Mouse (Mus musculus) heart, embryonic 15.5 days (tissue): ENCODE data around the gene Gm10300. TPM values are rescaled to one million over a fixed set of nuclear protein-coding genes. Genes with fewer than 3 reads are reported as not detected.
A peak's percentile ranks its signal among the peaks of the same experiment; 100 is the strongest.

Experiments used
- ATAC-seq: fragments of 200-750 bp; cut with Nextera tagmentation; replicated peaks from 2 replicates; pipeline ENCODE4 v1.8.0; 2017; ENCODE audit warnings: low read depth, moderate TSS enrichment; ENCODE audit not compliant: insufficient number of reproducible peaks, insufficient read depth, low FRiP score
- H3K27ac ChIP-seq: fragments of 300-500 bp; sonication (generic); 2 replicates; pipeline ENCODE4 v1.5.1; 2015; ENCODE audit warnings: mild to moderate bottlenecking, inconsistent platforms
- H3K27me3 ChIP-seq: fragments of 300-500 bp; sonication (generic); 2 replicates; pipeline ENCODE4 v1.6.1; 2015; ENCODE audit warnings: inconsistent platforms
- H3K36me3 ChIP-seq: fragments of 300-500 bp; sonication (generic); 2 replicates; pipeline ENCODE4 v1.6.1; 2015; ENCODE audit warnings: mild to moderate bottlenecking, inconsistent platforms
- H3K4me1 ChIP-seq: fragments of 300-500 bp; sonication (generic); replicated peaks from 2 replicates; pipeline ENCODE4 v1.6.1; 2015; ENCODE audit warnings: inconsistent platforms
- H3K4me2 ChIP-seq: fragments of 300-500 bp; sonication (generic); 2 replicates; pipeline ENCODE4 v1.6.1; 2015; ENCODE audit warnings: inconsistent platforms, mild to moderate bottlenecking, moderate library complexity
- H3K4me3 ChIP-seq: fragments of 300-500 bp; sonication (generic); 2 replicates; pipeline ENCODE4 v1.5.1; 2015; ENCODE audit warnings: mild to moderate bottlenecking, inconsistent platforms
- H3K9ac ChIP-seq: fragments of 300-500 bp; sonication (generic); 2 replicates; pipeline ENCODE4 v1.6.1; 2015; ENCODE audit warnings: mild to moderate bottlenecking, inconsistent platforms
- H3K9me3 ChIP-seq: fragments of 300-500 bp; sonication (generic); replicated peaks from 2 replicates; pipeline ENCODE4 v1.6.1; 2016; ENCODE audit warnings: inconsistent platforms
- WGBS: fragments of 180-500 bp; shearing (Covaris S2); methylation state at CpG from one replicate; pipeline ENCODE4 v1.1.7; 2015; ENCODE audit warnings: mixed read lengths; 5-methylcytosine and 5-hydroxymethylcytosine counted together
- polyA plus RNA-seq: library from polyadenylated mRNA; unstranded; fragments of >200 nt; fragmentation: Nextera tagmentation; extraction: Ambion mirVana; gene quantifications from 2 replicates; pipeline ENCODE4 v1.2.1, GENCODE M21; 2015

Gm10300 gene
- polyA plus RNA-seq, 1 experiment from 2014 or later, result 0.10 TPM

GRCm38 (mm10) chr4:132039521-132039920 is 35.0 kb upstream of the Gm10300 start:
- Histone ChIP-seq H3K4me3 (no peak overlapping the region), H3K4me1 (peaks cover 19% of the 10 kb centered on the region), H3K27ac (0 out of 2 replicates have a peak overlapping the region, but pooled peaks have one; percentile 15), H3K9ac (no peak overlapping the region), H3K4me2 (no peak overlapping the region), H3K36me3 (no peaks in the 10 kb centered on the region), H3K9me3 (no peaks in the 10 kb centered on the region), H3K27me3 (no peaks in the 10 kb centered on the region)
- no peak for ATAC-seq
- WGBS, result 85% methylated on average over 2 of the region's 2 CpGs

GRCm38 (mm10) chr4:132039975-132040645 is 34.4 kb upstream of the Gm10300 start:
- Histone ChIP-seq H3K4me3 (no peak overlapping the region), H3K9ac (no peak overlapping the region), H3K4me1 (peaks cover 20% of the 10 kb centered on the region), H3K9me3 (no peaks in the 10 kb centered on the region), H3K4me2 (no peak overlapping the region), H3K27ac (peak overlapping the region; percentile 27; the same call in 1 of the 2 replicates), H3K36me3 (no peaks in the 10 kb centered on the region), H3K27me3 (no peaks in the 10 kb centered on the region)
- WGBS, result 65% methylated on average over 8 of the region's 8 CpGs
- ATAC-seq, result no peak

GRCm38 (mm10) chr4:132041471-132042332 is 32.8 kb upstream of the Gm10300 start:
- Histone ChIP-seq H3K4me2 (no peak overlapping the region), H3K27me3 (no peaks in the 10 kb centered on the region), H3K9ac (no peak overlapping the region), H3K4me3 (no peak overlapping the region), H3K4me1 (peaks cover 20% of the 10 kb centered on the region), H3K36me3 (no peaks in the 10 kb centered on the region), H3K27ac (no peak overlapping the region), H3K9me3 (no peaks in the 10 kb centered on the region)
- WGBS, result 79% methylated on average over 6 of the region's 6 CpGs
- ATAC-seq, result no peak

GRCm38 (mm10) chr4:132043726-132044125 is 30.8 kb upstream of the Gm10300 start:
- H3K9me3 ChIP-seq, result no peaks in the 10 kb centered on the region
- no peak for ATAC-seq
- no peak overlapping the region for H3K27ac ChIP-seq
- H3K27me3 ChIP-seq, result no peaks in the 10 kb centered on the region
- 68% methylated on average over 3 of the region's 3 CpGs for WGBS
- no peaks in the 10 kb centered on the region for H3K36me3 ChIP-seq
- H3K4me2 ChIP-seq, result no peak overlapping the region
- no peak overlapping the region for H3K4me3 ChIP-seq
- no peak overlapping the region for H3K9ac ChIP-seq
- H3K4me1 ChIP-seq, result peaks cover 18% of the 10 kb centered on the region

- H3K27me3 ChIP-seq, result no peaks in the 10 kb centered on the region
- no peaks in the 10 kb centered on the region for H3K9me3 ChIP-seq
- peaks cover 30% of the 10 kb centered on the region for H3K4me1 ChIP-seq
Observed at GRCm38 (mm10) chr4:132048011-132048991, 26.2 kb upstream of the Gm10300 start.

GRCm38 (mm10) chr4:132048995-132049404 is 25.5 kb upstream of the Gm10300 start:
- peaks cover 26% of the 10 kb centered on the region for H3K4me1 ChIP-seq
- no peaks in the 10 kb centered on the region for H3K9me3 ChIP-seq
- peak overlapping the region; percentile 94 for H3K4me3 ChIP-seq
- 0% methylated on average over 20 of the region's 46 CpGs for WGBS
- peak overlapping the region; percentile 84 for H3K27ac ChIP-seq
- peak overlapping the region; percentile 91 for H3K9ac ChIP-seq
- H3K4me2 ChIP-seq, result peak overlapping the region; percentile 98
- peak; percentile 99 for ATAC-seq
- H3K36me3 ChIP-seq, result no peaks in the 10 kb centered on the region
- H3K27me3 ChIP-seq, result no peaks in the 10 kb centered on the region

More at GRCm38 (mm10) chr4:132048011-132048991, 26.2 kb upstream of the Gm10300 start:
- H3K36me3 ChIP-seq, result no peaks in the 10 kb centered on the region
- peak; percentile 25 for ATAC-seq
- H3K4me3 ChIP-seq, result peak overlapping the region; percentile 94
- H3K9ac ChIP-seq, result peak overlapping the region; percentile 91
- H3K4me2 ChIP-seq, result peak overlapping the region; percentile 98
- peak overlapping the region; percentile 84 for H3K27ac ChIP-seq
- under 1% methylated on average over 95 of the region's 95 CpGs for WGBS

GRCm38 (mm10) chr4:132049549-132050200 is 24.8 kb upstream of the Gm10300 start:
- peaks cover 19% of the 10 kb centered on the region for H3K4me1 ChIP-seq
- H3K9me3 ChIP-seq, result no peaks in the 10 kb centered on the region
- H3K27ac ChIP-seq, result peak overlapping the region; percentile 14
- 14% methylated on average over 15 of the region's 15 CpGs for WGBS
- ATAC-seq, result no peak
- peak overlapping the region; percentile 98 for H3K4me2 ChIP-seq
- peak overlapping the region; percentile 94 for H3K4me3 ChIP-seq
- no peak overlapping the region for H3K9ac ChIP-seq
- H3K36me3 ChIP-seq, result no peaks in the 10 kb centered on the region
- no peaks in the 10 kb centered on the region for H3K27me3 ChIP-seq

- WGBS, result 66% methylated on average over 10 of the region's 10 CpGs
- Histone ChIP-seq H3K9ac (no peak overlapping the region), H3K4me3 (no peak overlapping the region), H3K4me1 (peaks cover 19% of the 10 kb centered on the region), H3K27ac (no peak overlapping the region), H3K27me3 (no peaks in the 10 kb centered on the region), H3K4me2 (no peak overlapping the region), H3K9me3 (no peaks in the 10 kb centered on the region), H3K36me3 (no peaks in the 10 kb centered on the region)
- no peak for ATAC-seq
Observed at GRCm38 (mm10) chr4:132051321-132052275, 22.9 kb upstream of the Gm10300 start.

- no peak overlapping the region for H3K9ac ChIP-seq
- ATAC-seq, result no peak
- H3K4me1 ChIP-seq, result peaks cover 27% of the 10 kb centered on the region
- no peak overlapping the region for H3K4me3 ChIP-seq
- no peaks in the 10 kb centered on the region for H3K36me3 ChIP-seq
- H3K4me2 ChIP-seq, result no peak overlapping the region
- H3K27me3 ChIP-seq, result no peaks in the 10 kb centered on the region
- H3K27ac ChIP-seq, result no peak overlapping the region
- H3K9me3 ChIP-seq, result no peaks in the 10 kb centered on the region
Observed at GRCm38 (mm10) chr4:132057311-132057710, 17.2 kb upstream of the Gm10300 start.

- no peak overlapping the region for H3K4me2 ChIP-seq
- 97% methylated on average over 2 of the region's 2 CpGs for WGBS
- H3K27ac ChIP-seq, result no peak overlapping the region
- H3K4me1 ChIP-seq, result peaks cover 33% of the 10 kb centered on the region
- H3K9me3 ChIP-seq, result no peaks in the 10 kb centered on the region
- H3K27me3 ChIP-seq, result no peaks in the 10 kb centered on the region
- no peaks in the 10 kb centered on the region for H3K36me3 ChIP-seq
- no peak overlapping the region for H3K4me3 ChIP-seq
- no peak for ATAC-seq
- no peak overlapping the region for H3K9ac ChIP-seq
Observed at GRCm38 (mm10) chr4:132059541-132059940, 15.0 kb upstream of the Gm10300 start.
